Mouse (Mus musculus) brain, adult 10 weeks (tissue): ENCODE results near the gene Gm156. TPM values are rescaled to one million over a fixed set of nuclear protein-coding genes. Genes with fewer than 3 reads are reported as not detected.

Experiments used
- polyA plus RNA-seq: library from polyadenylated mRNA; stranded (reverse); fragments of 350-450 nt; fragmentation: Illumina TruSeq; extraction: RNeasy Lipid Tissue Mini Kit (QIAGEN cat#74804); gene quantifications from one replicate; pipeline ENCODE4 v1.2.3, GENCODE M21; 2015; ENCODE audit warnings: low read depth, low replicate concordance

Gene Gm156
- polyA plus RNA-seq: not detected

DNA sequence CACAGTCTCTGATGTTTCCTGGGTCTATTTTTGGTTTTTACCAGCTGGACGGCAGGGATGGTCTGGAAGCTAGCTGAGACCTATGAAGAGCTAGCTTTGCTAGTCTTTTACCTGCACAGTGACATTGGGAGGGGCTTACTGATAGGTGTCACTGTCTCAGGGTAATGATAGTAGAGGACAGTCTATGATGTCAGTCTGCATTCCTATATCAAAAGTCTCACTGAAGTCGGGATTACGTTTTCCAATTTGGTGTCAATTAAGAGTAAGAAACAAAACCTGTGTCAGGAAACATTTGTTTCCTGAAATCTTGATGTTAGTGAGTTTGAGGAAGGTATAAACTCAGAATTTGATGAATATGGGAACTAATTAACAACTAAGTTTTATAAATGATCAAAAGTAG lies at the start of gene Gm156:
TSS of gene Gm156 (minus strand) at position 101 of the 400 bp plus-strand sequence.

DNA sequence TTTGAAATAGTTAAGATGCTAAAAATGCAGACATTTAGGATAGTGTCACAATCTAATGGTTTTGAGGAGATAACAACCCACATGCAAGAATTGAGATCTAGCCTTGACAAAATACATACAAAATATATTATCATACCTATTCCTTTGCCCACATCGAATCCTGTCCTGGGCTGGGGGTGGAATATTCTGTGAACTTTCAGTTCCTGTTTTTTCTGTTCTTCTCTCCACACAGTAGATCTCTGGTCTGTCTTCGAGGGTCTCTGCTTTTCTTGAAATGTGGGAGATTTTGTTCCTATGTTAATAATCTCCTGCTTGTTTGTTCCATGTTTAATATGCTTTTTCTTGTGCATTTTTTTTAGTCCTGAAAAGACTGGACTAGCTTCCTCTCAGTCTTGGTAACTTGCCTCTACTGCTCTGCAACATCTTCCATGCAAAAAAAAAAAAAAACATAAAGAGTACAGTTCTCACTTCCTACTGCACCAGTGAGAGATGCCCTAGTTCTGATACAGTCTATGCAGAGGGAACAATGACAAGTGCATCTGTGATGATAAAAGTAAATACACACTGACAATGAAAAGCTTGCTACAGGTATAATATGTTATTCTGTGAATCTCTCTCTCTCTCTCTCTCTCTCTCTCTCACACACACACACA lies 43.9 kb downstream of the Gm156 start, which contains the start of gene Klri2:
TSS of gene Klri2 (minus strand) at position 416 of the 653 bp plus-strand sequence.

DNA sequence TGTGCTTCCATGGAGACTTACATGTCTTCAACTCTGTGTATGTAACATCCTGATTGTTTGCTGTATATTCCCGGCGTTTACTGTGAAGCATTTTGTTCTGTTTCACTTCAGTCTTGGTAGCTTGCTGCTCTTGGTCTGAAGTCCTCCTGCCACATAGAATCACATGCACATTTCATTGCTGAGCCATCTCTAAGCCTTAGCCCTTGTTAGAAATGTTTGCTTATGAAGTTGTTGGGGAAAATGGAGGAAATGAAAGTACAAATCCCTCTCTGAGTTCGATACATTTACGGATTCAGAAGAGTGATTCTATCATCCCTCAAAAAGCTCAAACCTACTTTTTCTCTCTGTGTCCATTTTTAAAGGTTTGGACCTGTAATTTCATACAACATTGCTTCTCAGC lies 67.0 kb downstream of the Gm156 start, which contains the start of gene Klri1:
TSS of gene Klri1 (minus strand) at position 101 of the 400 bp plus-strand sequence.

Other genes with a start within 250 kb of the Gm156 start
- gene Klre1, start 206.4 kb downstream of the Gm156 start, polyA plus RNA-seq: not detected
- gene Klrd1, start 192.5 kb downstream of the Gm156 start, polyA plus RNA-seq: not detected
- gene Klrk1, start 160.4 kb downstream of the Gm156 start, polyA plus RNA-seq: not detected
- not detected for gene Klrc3, start 140.9 kb downstream of the Gm156 start, polyA plus RNA-seq
- gene Klrc2, start 123.6 kb downstream of the Gm156 start, polyA plus RNA-seq: not detected
- not detected for gene Klrc1, start 105.3 kb downstream of the Gm156 start, polyA plus RNA-seq
- not detected for gene Klri1, start 67.1 kb downstream of the Gm156 start, polyA plus RNA-seq
- gene Klri2, start 43.8 kb downstream of the Gm156 start, polyA plus RNA-seq: not detected
- gene Gm17631, start 78.4 kb upstream of the Gm156 start, polyA plus RNA-seq: not detected
- not detected for gene Klra17, start 92.4 kb upstream of the Gm156 start, polyA plus RNA-seq
- not detected for gene Klra5, start 133.4 kb upstream of the Gm156 start, polyA plus RNA-seq
- gene Klra6, start 242.7 kb upstream of the Gm156 start, polyA plus RNA-seq: not detected